Mouse (Mus musculus): ENCODE data around the gene Slfn1. TPM values are rescaled to one million over a fixed set of nuclear protein-coding genes. Genes with fewer than 3 reads are reported as not detected.
A peak's percentile ranks its signal among the peaks of the same experiment; 100 is the strongest.

Gene Slfn1
- not detected for polyA plus RNA-seq (2021)

GRCm38 (mm10) chr11:83116597-83117227 is at the start of gene Slfn1:
Gene Slfn1 (plus strand): TSS chr11:83116849.
- no peak for DNase-seq (ENCODE audit: low read depth, low spot score)
- no peak for TF ChIP-seq CTCF (IDR thresholded peaks at IDR 0.05)
- POLR2A ChIA-PET = no interaction called here
- CTCF ChIA-PET = no interaction called here
- H3K27me3 ChIP-seq = peaks cover 21% of the 10 kb centered on the region
- in situ Hi-C loops (cut with MboI; ENCODE audit: low pct_unique_long_range_greater_than_20kb) = loop anchor here (25.0 kb wide), 1 partner anchor 96 kb away; no protein-coding TSS in a partner anchor
- ATAC-seq = no peak

GRCm38 (mm10) chr11:83067982-83068694 is 48.5 kb upstream of the Slfn1 start:
- TF ChIP-seq CTCF (IDR thresholded peaks at IDR 0.05) = peak; percentile 43
- POLR2A ChIA-PET = no interaction called here
- in situ Hi-C loops (cut with MboI; ENCODE audit: low pct_unique_long_range_greater_than_20kb) = no loop called here
- H3K27me3 ChIP-seq = peaks cover 3% of the 10 kb centered on the region
- CTCF ChIA-PET = no interaction called here
- DNase-seq (ENCODE audit: low read depth, low spot score) (no peak), ATAC-seq (no peak)

GRCm38 (mm10) chr11:83070321-83070970 is 46.2 kb upstream of the Slfn1 start:
- no peaks in the 10 kb centered on the region for H3K27me3 ChIP-seq
- in situ Hi-C loops (cut with MboI; ENCODE audit: low pct_unique_long_range_greater_than_20kb) = no loop called here
- ChIA-PET POLR2A (no interaction called here), CTCF (no interaction called here)
- TF ChIP-seq CTCF (IDR thresholded peaks at IDR 0.05) = no peak
- DNase-seq (ENCODE audit: low read depth, low spot score) (no peak), ATAC-seq (no peak)

- CTCF ChIA-PET = no interaction called here
- no peak for ATAC-seq
- in situ Hi-C loops (cut with MboI; ENCODE audit: low pct_unique_long_range_greater_than_20kb) = loop anchor here (25.0 kb wide), 1 partner anchor 584 kb away; the partner anchor contains the start of gene Ccl4
- DNase-seq (ENCODE audit: low read depth, low spot score) = no peak
- peaks cover 5% of the 10 kb centered on the region for H3K27me3 ChIP-seq
- POLR2A ChIA-PET = no interaction called here
- no peak for TF ChIP-seq CTCF (IDR thresholded peaks at IDR 0.05)
Measured at GRCm38 (mm10) chr11:83077714-83078422, 38.8 kb upstream of the Slfn1 start.

GRCm38 (mm10) chr11:83078423-83079140 is 38.1 kb upstream of the Slfn1 start:
- DNase-seq (ENCODE audit: low read depth, low spot score) (no peak), ATAC-seq (no peak)
- ChIA-PET CTCF (no interaction called here), POLR2A (no interaction called here)
- TF ChIP-seq CTCF (IDR thresholded peaks at IDR 0.05) = no peak
- H3K27me3 ChIP-seq = peaks cover 5% of the 10 kb centered on the region
- in situ Hi-C loops (cut with MboI; ENCODE audit: low pct_unique_long_range_greater_than_20kb) = loop anchor here (25.0 kb wide), 1 partner anchor 584 kb away; the partner anchor contains the start of gene Ccl4

- no peak for ATAC-seq
- in situ Hi-C loops (cut with MboI; ENCODE audit: low pct_unique_long_range_greater_than_20kb) = loop anchor here (25.0 kb wide), 1 partner anchor 583 kb away; the partner anchor contains the start of gene Ccl4
- no peak for DNase-seq (ENCODE audit: low read depth, low spot score)
- peaks cover 5% of the 10 kb centered on the region for H3K27me3 ChIP-seq
- CTCF ChIA-PET = no interaction called here
- no peak for TF ChIP-seq CTCF (IDR thresholded peaks at IDR 0.05)
- POLR2A ChIA-PET = no interaction called here
Measured at GRCm38 (mm10) chr11:83079487-83080199, 37.0 kb upstream of the Slfn1 start.

- TF ChIP-seq CTCF (IDR thresholded peaks at IDR 0.05) = no peak
- DNase-seq (ENCODE audit: low read depth, low spot score) (no peak), ATAC-seq (no peak)
- ChIA-PET CTCF (no interaction called here), POLR2A (no interaction called here)
- peaks cover 12% of the 10 kb centered on the region for H3K27me3 ChIP-seq
- in situ Hi-C loops (cut with MboI; ENCODE audit: low pct_unique_long_range_greater_than_20kb) = loop anchor here (25.0 kb wide), 1 partner anchor 579 kb away; the partner anchor contains the start of gene Ccl4
Measured at GRCm38 (mm10) chr11:83082741-83083473, 33.7 kb upstream of the Slfn1 start.

GRCm38 (mm10) chr11:83084161-83084560 is 32.5 kb upstream of the Slfn1 start:
- in situ Hi-C loops (cut with MboI; ENCODE audit: low pct_unique_long_range_greater_than_20kb) = loop anchor here (25.0 kb wide), 1 partner anchor 578 kb away; the partner anchor contains the start of gene Ccl4
- no peak for TF ChIP-seq CTCF (IDR thresholded peaks at IDR 0.05)
- POLR2A ChIA-PET = no interaction called here
- CTCF ChIA-PET = no interaction called here
- H3K27me3 ChIP-seq = peaks cover 11% of the 10 kb centered on the region
- ATAC-seq (no peak), DNase-seq (ENCODE audit: low read depth, low spot score) (no peak)

- in situ Hi-C loops (cut with MboI; ENCODE audit: low pct_unique_long_range_greater_than_20kb) = loop anchor here (25.0 kb wide), 1 partner anchor 578 kb away; the partner anchor contains the start of gene Ccl4
- DNase-seq (ENCODE audit: low read depth, low spot score) = no peak
- ChIA-PET POLR2A (no interaction called here), CTCF (no interaction called here)
- ATAC-seq = no peak
- no peak for TF ChIP-seq CTCF (IDR thresholded peaks at IDR 0.05)
- H3K27me3 ChIP-seq = peaks cover 11% of the 10 kb centered on the region
Measured at GRCm38 (mm10) chr11:83084761-83085160, 31.9 kb upstream of the Slfn1 start.

Measured in Patski (cell line).